Mouse (Mus musculus): ENCODE measurements around the gene Dusp6. TPM values are rescaled to one million over a fixed set of nuclear protein-coding genes. Genes with fewer than 3 reads are reported as not detected.

Dusp6 gene
- 1 to 10 TPM; 4.7 to 4.8 TPM for polyA plus RNA-seq (2012; fragmentation: generic; extraction: Trizol)

GRCm38 (mm10) chr10:99262867-99263379 is at the start of gene Dusp6:
Gene Dusp6, plus strand, starts transcription at chr10:99263231.

Other genes with a start within 250 kb of the Dusp6 start
- 1 to 10 TPM; 2.8 to 8.8 TPM for gene Poc1b, start 156.2 kb upstream of the Dusp6 start, polyA plus RNA-seq (2012; fragmentation: generic; extraction: Trizol)
- gene Galnt4, start 155.1 kb upstream of the Dusp6 start, polyA plus RNA-seq (2012; fragmentation: generic; extraction: Trizol) = 1 to 10 TPM in 1 of 2 experiments, under 1 TPM in 1; 0.32 to 5.5 TPM
- gene Phxr2, start 136.9 kb upstream of the Dusp6 start, polyA plus RNA-seq (2012; fragmentation: generic; extraction: Trizol) = not detected

All from C3H10T1/2 (cell line).